Mouse (Mus musculus) layer of hippocampus, adult 18-20 months (tissue): Measurements from ENCODE around the gene Mogs. TPM values are rescaled to one million over a fixed set of nuclear protein-coding genes. Genes with fewer than 3 reads are reported as not detected.

Source experiments
- DNase-seq, 2 experiments: peaks; one replicate each; pipeline ENCODE4 v3.0.0; 2022; ENCODE audit warnings: low spot score in 2 of 2
- total RNA-seq, 2 experiments: library from RNA; stranded (reverse); gene quantifications; 2 replicates each; pipeline ENCODE4 v1.2.3; 2021

The Mogs gene
- total RNA-seq, 2 experiments from 2014 or later = 27.0 TPM

DNA sequence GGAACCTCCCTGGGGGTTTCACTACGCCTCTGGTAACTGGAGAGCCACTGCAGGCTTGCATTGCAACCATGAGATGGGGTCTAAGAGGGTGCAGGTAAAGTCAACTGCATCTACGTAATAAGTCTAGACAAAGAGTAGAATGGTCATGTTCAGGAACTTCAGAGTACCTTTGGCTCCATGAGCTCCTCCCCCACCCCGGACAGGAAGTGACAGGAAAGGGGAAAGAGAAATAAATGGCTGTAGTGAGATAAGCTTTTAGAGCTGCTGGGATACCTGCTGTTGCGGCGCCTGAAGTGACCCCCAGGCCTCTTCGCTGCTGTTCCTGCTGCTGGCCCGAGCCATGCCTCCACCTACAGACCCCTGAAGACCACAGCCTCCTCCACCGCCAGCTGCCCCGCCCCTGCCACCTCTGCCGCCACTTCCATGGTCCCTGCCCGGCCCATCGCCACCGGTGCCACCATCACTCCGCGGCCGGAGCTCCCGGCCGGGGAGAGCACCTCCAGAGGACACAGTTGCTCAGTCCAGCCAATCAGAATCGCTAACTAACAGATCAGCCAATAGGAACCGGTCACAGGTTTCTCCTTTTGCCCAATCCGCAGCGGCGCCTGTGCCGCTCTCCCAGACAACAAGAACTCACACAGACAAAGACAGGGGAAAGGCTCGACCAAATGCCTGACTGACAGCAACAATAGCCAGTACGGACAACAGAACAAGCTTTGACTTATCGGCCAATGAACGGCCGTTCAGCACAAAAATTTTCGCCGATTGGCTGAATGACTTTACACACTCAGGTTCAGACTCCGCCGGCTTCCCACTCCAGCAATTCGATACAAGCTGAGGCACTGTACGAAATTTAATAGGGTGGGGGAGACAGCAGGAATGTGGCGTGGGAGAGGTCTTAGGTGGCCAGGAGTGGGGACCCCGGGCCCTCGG is 5.9 kb downstream of the Mogs start, which contains the start of gene Wbp1:
Gene Wbp1, minus strand, starts transcription at position 630 of the 933 bp plus-strand sequence.
- DNase-seq = peak; percentile 97 to 99

DNA sequence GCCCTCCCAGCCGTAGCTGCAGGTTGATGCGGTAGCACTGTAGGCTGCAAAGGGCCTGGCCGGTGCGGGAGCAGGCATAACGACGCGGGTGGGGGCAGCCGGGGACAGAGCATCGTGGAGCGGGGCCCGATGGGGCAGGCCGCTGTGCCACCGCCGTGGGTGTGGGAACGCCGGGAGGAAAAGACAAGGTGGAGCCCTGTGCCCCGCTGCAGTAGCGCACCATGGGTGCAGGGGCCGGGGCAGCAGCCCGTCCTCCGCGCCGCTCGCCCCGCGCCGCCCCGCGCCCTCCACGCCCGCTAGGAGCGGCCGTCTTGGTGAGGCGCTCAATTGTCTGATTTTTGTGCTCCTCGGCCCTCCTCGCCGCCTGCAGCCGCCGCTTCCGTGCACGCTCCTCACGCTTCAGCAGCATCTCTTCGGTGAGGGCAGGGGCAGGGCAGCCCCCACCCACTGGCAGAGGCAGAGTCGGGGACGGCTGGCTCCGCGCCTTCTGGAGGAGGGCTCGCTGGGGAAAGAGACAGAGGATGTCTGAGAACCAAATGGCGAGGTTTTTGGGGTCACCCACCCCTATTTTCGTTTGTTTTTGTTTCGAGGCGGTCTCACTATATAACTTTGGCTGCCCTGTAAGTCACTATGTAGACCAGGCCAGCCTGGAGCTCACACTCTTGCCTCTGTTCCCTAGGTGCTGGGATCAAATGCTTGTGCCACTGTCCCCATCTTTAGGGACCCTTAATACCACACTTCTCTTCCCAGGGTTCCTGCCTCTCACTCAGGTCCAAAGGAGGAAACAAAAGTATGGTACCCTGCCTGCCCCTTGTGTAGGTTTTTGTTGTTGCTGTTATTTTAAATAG is 6.8 kb downstream of the Mogs start:
- DNase-seq = no peak

DNA sequence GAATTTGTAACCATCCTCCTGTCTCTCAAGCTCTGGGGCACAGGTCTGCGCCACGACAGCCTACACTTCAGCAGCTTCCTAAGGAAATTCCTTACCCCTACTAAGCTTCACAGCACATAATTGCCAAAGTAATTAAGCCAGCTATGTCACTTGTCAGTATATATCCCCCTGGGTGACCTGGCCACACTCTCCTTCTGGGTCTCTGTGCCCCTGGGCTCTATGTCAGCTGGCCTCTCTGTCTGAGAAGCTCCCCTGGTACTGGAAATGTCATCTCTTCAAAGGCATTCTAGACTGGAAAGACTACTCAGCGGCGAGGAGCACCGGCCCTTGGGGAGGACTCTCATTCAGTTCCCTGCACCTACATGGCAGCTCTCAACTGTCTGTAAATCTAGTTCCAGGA is 7.7 kb downstream of the Mogs start:
- DNase-seq = no peak

DNA sequence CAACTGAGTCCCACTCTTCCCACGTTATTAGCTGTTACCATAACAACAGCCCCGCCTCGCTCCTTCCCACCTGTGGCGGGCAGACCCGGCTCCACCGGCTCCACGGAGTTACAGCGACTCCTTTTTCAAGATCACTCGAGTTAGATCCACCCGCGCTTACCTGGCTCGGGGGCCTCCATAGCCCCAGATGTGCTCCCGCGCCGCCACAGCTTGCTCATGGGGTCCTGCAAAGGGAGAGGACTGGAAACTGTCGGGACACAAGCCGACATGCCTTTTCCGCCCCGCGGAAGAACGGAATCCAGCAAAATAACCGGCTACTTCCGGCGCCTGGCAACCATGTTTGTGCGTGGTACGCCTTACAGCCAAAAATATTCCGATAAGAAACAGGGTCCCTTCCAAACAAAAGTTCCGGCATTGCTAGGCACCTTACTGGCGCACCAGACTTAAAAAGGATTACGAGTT is 9.6 kb downstream of the Mogs start:
- peak; percentile 82 to 93 for DNase-seq

DNA sequence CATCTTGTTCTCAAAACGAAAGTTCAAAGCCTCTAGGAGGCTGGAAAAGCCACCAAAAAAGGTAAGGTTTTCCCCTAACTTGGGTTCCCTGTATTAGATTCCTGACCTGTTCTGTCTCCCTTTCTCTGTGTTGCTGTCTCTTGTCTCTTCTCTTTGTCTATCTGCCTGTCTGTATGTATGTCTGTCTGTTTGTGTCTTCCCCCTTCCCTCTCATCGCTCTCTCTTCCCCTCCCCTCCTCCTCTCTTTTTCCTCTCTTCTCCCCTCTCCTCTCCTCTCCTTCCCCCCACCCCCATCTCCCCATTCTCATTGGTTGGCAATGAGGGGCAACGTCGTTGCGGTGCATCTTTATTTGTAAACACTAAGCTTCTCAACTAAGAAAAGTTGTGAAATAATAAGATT is 10.0 kb downstream of the Mogs start, which contains the start of gene Ino80b:
Gene Ino80b, minus strand, starts transcription at position 101 of the 400 bp plus-strand sequence.
- DNase-seq = no peak

DNA sequence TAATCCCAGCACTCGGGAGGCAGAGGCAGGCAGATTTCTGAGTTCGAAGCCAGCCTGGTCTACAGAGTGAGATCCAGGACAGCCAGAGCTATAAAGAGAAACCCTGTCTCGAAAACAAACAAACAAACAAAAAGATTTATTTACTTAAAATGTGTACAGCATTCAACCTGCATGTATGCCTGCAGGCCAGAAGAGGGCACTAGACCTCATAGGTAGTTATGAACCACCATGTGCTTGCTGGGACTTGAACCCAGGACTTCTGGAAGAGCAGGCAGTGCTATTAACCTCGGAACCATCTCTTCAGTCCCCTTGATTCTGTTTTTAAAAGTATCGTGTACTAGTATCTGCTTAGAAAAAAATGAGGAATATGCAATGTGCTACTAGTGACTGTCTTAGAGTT is 12.1 kb downstream of the Mogs start:
- DNase-seq = no peak

DNA sequence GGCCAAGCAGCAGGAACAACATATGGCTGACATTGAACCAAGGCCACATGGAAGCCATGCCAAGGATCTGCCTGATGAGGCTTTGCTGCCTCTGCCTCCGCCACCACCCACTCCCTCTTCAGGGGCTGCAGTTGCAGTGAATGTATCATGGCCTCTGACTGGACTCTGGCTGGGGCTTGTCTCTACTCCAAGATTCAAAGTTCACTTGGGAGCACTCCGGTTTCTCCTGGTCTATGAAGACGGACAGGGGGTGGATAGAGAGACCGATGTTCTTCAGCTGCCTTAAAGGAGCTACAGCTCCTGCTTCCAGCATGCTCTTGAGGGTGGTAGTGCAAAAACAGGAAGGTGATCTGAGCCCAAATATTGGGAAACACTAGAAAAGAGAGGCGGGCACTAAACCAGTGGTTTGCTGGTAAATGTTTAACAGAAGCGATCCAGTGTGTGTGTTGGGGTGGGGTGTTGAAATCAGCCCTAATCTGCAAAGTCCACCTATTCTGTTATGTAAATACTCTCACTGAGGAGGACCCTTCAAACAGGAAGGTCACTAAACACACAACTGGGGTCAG is 16.3 kb downstream of the Mogs start:
- DNase-seq = no peak

DNA sequence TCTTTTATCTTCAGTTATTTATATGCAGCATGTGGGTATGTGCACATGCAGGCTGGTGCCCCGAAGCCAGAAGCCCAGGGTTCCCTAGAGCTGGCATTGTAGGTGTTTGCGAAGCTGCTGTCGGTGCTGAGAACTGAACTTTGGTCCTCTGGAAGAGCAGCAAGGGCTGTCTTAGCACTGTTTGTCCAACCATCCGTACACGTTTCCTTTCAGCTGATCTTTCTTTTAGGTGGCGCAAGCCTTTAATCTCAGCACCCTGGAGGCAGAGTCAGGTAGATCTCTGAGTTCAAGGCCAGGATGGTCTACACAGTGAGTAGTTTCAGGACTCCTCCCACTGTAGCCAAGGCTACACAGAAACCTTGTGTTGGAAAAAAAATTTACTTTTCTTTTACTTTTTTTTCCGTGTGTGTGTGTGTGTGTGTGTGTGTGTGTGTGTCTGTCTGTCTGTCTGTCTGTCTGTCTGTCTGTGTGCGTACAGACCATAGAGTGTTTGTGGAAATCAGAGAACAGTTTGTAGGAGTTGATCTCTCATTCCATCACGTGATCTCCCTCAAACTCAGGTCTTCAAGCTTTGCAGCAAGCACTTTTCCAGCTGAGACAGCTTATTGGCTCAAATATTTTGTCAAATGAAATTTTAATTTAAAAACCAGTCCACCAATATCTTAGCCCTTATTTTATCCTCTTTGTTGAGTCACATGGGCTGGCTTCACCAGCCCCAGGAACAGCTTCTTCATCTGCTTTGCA is 17.1 kb downstream of the Mogs start:
- DNase-seq = no peak

DNA sequence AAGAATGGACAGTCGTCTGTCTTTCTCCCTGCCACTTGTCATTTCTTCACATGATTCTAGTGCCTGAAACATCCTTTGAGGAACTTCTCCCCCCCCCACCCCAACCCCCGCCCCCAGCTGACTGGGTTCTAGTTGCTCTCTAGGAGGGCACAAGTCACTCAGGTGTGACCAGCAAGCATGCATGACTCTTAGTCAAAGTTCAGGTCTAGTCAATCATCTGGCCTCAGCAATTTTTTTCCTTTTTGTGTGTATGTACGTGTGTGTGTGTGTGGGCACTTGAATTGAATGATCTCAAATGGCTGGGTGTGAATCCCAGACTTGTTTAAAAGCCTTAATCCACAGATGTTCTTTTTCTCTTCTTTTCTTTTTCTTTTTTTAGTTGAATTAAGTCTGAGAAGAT is 18.9 kb downstream of the Mogs start:
- DNase-seq = no peak

DNA sequence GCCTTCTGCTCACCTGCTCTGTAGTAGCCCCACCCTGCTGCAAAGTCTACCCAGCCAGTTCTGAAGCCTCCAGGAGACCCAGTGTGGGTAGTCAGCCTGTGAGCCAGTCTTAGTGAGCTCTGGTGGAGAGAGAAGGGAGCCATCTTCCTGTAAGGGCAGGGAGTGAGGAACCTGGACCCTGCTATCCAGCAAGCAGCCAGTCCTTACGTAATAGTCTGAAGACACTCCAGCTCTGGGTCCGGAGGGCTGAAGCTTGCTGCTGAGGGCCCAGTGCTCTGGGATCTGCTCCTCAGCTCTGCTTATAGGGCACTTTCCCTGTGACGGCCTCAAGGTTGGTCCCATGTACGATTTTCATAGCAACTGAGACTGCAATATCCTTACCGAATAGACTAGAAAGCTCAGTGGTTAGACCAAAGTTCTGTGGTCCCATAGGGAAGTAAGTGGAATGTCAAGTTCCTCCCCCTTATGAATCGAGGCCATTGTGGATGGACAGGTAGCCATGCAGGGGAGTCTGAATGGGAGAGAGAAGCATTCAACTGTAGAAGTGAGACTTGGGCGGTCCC is 19.7 kb downstream of the Mogs start, which contains the start of gene Rtkn:
Gene Rtkn, plus strand, starts transcription at position 513 of the 563 bp plus-strand sequence.
- DNase-seq = no peak

DNA sequence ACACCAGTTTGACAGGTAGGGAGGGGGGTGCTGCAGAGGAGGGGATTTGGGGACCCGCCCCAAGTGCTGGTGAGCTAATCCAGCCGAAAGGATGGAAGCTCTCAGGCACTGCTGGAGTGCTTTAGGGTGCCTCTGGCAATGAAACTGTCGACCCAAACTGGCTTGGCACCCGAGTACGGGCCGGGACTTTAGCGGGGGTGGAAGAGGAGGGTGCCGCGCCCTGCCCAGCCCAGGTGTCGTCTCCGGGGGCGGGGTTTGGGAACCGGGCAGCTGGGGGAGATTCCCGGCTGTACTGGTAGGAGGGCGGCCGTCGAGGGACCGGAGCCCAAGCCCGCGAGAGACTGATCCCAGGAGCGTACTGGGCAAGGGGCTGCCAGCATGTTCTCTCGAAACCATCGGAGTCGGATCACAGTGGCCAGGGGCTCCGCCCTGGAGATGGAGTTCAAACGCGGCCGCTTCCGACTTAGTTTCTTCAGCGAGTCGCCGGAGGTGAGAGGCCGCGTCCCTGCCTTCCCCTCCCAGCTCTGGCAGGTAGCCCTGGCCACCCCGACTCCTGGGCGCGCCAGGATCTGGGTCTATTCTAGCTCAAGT is 20.4 kb downstream of the Mogs start:
- no peak for DNase-seq

DNA sequence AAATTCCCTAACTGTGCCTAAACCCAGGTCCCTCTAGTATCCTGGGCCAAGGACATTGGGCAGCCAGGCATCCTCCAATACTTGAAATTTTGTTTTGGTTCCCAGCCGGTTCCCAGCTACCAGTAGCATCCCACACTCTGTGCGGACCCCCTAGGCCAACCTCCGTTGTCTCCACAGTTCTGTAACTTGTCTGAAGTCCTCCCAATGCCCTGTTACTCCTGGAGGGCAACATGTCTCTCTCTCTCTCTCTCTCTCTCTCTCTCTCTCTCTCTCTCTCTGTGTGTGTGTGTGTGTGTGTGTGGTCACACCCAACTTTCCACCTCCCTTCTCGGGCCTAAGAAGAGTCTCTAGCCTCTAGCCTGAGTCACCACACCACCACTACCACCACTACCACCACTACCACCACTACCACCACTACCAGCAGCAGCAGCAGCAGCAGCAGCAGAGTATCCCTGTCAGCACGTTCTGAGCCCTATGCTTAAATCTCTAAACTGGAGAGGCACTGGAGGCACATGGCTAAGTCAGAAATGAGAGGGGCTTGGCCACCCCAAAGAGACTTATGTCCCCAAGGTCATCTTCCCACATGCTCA is 21.1 kb downstream of the Mogs start:
- no peak for DNase-seq

DNA sequence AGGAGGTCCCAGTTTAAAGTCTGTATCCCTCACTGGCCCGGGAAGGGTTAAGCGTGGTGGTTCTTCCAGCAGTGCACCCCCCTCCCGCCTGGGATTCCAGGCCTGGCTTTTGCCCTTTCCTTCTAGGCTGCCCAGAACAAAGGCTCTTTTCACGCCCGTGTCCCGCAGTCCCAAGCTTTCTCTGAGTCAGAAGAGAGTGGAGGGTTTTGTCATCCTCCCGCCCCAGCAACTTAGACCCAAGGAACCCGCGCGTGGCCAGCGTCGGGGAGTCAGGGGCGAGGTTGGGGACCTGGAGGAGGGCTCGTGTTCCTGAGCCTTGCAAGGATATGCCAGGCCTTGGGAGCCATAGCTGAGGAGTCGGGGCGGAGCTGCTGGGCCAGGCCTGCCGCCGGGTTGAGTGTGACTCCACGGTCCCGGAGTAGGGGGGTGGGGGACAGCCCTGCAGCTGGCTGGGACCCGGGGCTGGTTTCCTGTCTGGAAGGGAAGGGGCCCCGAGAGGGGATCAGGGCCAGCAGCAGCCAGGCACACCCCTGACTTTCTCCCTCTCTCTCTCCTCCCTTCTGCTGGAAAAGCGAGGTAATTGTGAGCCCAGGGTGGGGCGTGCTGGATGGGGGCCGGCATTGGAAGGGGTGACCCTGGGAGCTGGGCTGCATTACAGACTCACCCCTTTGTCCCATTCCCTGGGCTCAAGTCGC is 21.7 kb downstream of the Mogs start:
- no peak for DNase-seq

DNA sequence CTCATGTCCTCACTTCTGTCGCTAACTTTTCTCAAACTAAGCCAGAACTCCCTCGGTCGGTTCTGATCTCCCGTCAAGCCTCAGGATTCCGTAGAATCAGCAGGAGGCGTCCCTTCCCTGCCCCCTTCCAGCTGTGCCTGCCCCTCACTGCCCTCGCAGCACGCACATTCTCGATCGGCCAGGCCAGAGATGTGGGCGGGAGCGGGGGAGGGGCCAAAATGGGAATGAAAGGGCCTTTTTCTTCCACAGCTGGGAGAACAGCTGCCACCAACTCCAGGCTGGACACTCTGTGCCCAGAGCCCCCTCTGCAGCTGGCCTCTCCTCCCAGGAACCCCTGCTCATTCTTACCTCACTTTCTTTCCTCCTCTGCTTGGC is 22.3 kb downstream of the Mogs start:
- DNase-seq = peak in 1 of 2 experiments; percentile 79

DNA sequence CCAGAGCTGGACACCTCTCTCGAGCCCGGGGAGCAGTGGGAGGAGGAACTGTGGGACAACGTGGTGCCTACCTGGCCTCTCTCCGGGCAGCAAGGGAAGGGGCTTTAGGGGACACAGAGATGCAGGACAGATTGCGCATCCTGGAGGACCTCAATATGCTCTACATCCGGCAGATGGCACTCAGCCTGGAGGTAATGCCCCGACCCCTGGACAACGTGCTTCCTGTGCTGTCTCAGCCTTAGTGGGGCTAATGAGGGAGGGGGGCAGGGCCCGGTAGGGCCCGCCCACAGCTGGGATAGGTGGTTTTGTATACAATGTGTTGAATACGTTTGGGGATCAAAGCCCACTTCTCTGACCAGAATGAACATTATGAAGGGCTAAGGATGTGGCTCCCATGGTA is 22.8 kb downstream of the Mogs start:
- DNase-seq = no peak

DNA sequence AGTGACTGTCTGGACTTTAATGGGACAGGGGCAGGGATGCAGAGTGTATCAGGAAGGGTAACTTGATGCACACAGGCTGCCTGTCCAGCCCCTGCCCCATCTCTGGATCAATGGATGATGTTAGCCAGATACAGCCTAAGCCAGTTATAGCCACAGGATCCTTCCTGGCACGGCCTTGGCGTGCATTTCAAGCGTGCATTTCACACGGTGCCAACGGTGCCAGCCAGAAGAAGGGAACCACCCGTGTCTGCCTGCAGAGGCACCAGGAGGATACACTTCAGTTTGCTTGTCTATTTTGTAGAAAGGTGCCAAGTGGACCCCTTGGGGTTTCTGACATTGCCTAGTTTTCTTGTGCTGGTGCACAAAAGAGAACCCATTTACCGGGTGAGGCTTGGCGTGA is 24.7 kb downstream of the Mogs start:
- no peak for DNase-seq

DNA sequence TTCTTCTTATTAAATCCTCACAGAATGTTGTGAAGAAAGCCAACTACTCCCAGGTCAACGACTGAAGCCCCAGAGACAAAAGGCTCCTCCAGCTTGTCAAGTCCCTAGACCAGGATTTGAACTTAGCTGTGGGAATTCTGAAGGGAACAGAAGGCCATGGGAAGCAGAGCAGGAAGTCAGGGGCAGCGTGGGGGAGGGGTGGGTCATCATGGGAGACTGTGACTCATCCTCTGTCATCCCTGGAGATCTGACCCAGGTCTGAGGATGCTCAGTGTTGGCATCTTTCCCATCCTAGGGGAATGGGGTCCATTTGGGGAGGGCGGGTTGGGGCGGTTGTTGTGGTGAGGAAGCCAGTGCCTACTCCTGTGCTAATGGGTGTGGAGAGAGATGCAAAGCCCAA is 26.3 kb downstream of the Mogs start:
- no peak for DNase-seq

DNA sequence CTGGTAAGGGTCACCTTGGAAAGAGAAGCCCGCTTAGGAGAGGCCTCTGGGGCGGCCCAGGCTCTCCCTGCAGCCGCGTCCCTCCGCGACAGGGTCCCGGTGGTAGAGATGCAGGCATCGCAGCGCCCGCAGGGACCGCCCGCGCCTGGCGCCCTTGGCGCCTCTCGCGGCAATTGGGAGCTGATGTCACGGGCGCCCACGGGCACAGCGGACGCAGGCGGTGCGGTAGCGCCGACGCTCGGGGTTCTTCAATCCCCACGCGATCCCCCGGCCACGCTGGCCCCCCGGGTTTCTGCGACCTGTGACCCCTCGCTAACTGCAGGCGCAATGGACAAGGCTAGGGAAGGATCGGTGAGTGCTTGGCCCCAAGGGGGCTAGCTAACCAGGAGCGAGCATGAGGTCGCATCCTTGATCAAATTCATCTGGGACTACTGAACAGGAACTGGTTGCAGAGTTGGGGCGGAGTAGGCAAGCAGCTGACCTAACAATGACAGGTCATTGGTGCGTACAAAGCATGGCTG is 27.0 kb downstream of the Mogs start:
- DNase-seq = peak in 1 of 2 experiments; percentile 71

DNA sequence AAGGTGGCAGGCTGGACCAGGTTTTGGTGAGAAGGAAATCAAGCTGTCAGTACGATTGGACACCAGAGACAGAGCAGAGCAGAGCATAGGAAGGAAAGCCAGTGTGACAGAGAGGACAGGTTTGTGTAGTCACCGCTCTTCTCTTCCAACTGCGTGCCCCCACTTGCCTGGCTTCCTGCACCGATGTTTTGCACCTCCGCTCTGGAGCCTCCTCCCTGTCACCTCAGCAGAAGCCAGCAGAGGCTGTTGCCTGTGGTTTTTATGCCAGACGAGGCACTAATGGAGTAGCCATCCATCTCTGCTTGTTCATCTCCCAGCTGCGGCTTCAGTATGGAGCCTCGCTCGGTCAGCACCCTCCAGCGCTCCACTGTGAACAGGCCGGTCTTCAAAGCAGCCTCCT is 27.6 kb downstream of the Mogs start:
- peak in 1 of 2 experiments; percentile 50 for DNase-seq
